Mouse (Mus musculus) MEL (cell line): ENCODE data around the gene Napa. TPM values are rescaled to one million over a fixed set of nuclear protein-coding genes. Genes with fewer than 3 reads are reported as not detected.

Experiments
- DNase-seq: peaks from one replicate; pipeline ENCODE4 v3.0.0; 2011; ENCODE audit warnings: low read depth, low spot score
- H3K27ac ChIP-seq: 2 replicates; pipeline ENCODE4 v1.5.1; 2012; ENCODE audit warnings: low read depth, mild to moderate bottlenecking, control low read depth, low read length, moderate library complexity; ENCODE audit not compliant: control insufficient read depth
- H3K27me3 ChIP-seq, 2 experiments: fragments of 150-350 bp in 1 of 2; sonication (generic) in 1 of 2; 2 replicates each; pipeline ENCODE4 v1.6.1; 2012; ENCODE audit warnings: low read length in 2 of 2, mild to moderate bottlenecking in 2 of 2, improper control_type of control experiment in 1 of 2, moderate library complexity in 1 of 2; ENCODE audit not compliant: insufficient read depth in 2 of 2, control insufficient read depth in 1 of 2
- H3K36me3 ChIP-seq, 2 experiments: 2 replicates each; pipeline ENCODE4 v1.6.1; 2012 to 2014; ENCODE audit warnings: low read length in 2 of 2, improper control_type of control experiment in 1 of 2, inconsistent platforms in 1 of 2, mild to moderate bottlenecking in 1 of 2; ENCODE audit not compliant: insufficient read depth in 2 of 2, control insufficient read depth in 1 of 2
- H3K4me1 ChIP-seq, 2 experiments: fragments of 150-350 bp in 1 of 2; sonication (generic) in 1 of 2; 2 replicates each; pipeline ENCODE4 v1.6.1; 2012; ENCODE audit warnings: low read length in 2 of 2, improper control_type of control experiment in 1 of 2, mild to moderate bottlenecking in 1 of 2; ENCODE audit not compliant: insufficient read depth in 2 of 2, control insufficient read depth in 1 of 2
- H3K4me3 ChIP-seq, 2 experiments: fragments of 150-350 bp in 1 of 2; sonication (generic) in 1 of 2; 2 replicates each; pipeline ENCODE4 v1.5.1; 2012; ENCODE audit warnings: low read depth in 2 of 2, low read length in 2 of 2, mild to moderate bottlenecking in 2 of 2, moderate library complexity in 2 of 2, control low read depth in 1 of 2, improper control_type of control experiment in 1 of 2; ENCODE audit not compliant: control insufficient read depth in 1 of 2, insufficient read depth in 1 of 2
- H3K79me2 ChIP-seq: 2 replicates; pipeline ENCODE4 v1.6.1; 2012; ENCODE audit warnings: mild to moderate bottlenecking, low read length, moderate library complexity; ENCODE audit not compliant: control insufficient read depth, poor library complexity, insufficient read depth
- H3K9ac ChIP-seq: 2 replicates; pipeline ENCODE4 v1.6.1; 2012; ENCODE audit warnings: low read depth, mild to moderate bottlenecking, control low read depth, low read length, moderate library complexity; ENCODE audit not compliant: control insufficient read depth, poor library complexity, severe bottlenecking
- H3K9me3 ChIP-seq: fragments of 150-350 bp; sonication (generic); replicated peaks from 2 replicates; pipeline ENCODE4 v1.6.1; 2012; ENCODE audit warnings: mild to moderate bottlenecking, low read length, improper control_type of control experiment, moderate library complexity; ENCODE audit not compliant: insufficient read depth
- CHD1 ChIP-seq: IDR thresholded peaks from 2 replicates; pipeline ENCODE4 v1.6.1; 2012; ENCODE audit warnings: low read depth, mild to moderate bottlenecking, inconsistent platforms, low read length, improper control_type of control experiment
- ELF1 ChIP-seq: IDR thresholded peaks from 2 replicates; pipeline ENCODE4 v1.6.1; 2014; ENCODE audit warnings: low read depth, mild to moderate bottlenecking, inconsistent platforms, low read length, improper control_type of control experiment, moderate library complexity
- EP300 ChIP-seq, 2 experiments: IDR thresholded peaks; 2 replicates each; pipeline ENCODE4 v1.6.1; 2011; ENCODE audit warnings: improper control_type of control experiment in 2 of 2, low read length in 2 of 2, low read depth in 1 of 2, mild to moderate bottlenecking in 1 of 2
- ETS1 ChIP-seq: IDR thresholded peaks from 2 replicates; pipeline ENCODE4 v1.6.1; 2012; ENCODE audit warnings: low read depth, mild to moderate bottlenecking, inconsistent platforms, low read length, improper control_type of control experiment, moderate library complexity
- KAT2A ChIP-seq: conservative IDR thresholded peaks from 2 replicates; pipeline ENCODE4 v1.6.1; 2012; ENCODE audit warnings: low read depth, low read length, improper control_type of control experiment, inconsistent platforms
- MAFK ChIP-seq: IDR thresholded peaks from 2 replicates; pipeline ENCODE4 v1.6.1; 2011; ENCODE audit warnings: low read depth, mild to moderate bottlenecking, low read length, improper control_type of control experiment, borderline replicate concordance
- MYB ChIP-seq: IDR thresholded peaks from 2 replicates; pipeline ENCODE4 v1.6.1; 2011; ENCODE audit warnings: mild to moderate bottlenecking, low read depth, low read length, improper control_type of control experiment
- MYC ChIP-seq: IDR thresholded peaks from 2 replicates; pipeline ENCODE4 v1.6.1; 2011; ENCODE audit warnings: low read depth, mild to moderate bottlenecking, low read length, improper control_type of control experiment, moderate library complexity
- POLR2A ChIP-seq, 2 experiments: IDR thresholded peaks; 2 replicates each; pipeline ENCODE4 v1.6.1; 2011 to 2012; ENCODE audit warnings: low read length in 2 of 2, mild to moderate bottlenecking in 2 of 2, control low read depth in 1 of 2, improper control_type of control experiment in 1 of 2, low read depth in 1 of 2, moderate library complexity in 1 of 2; ENCODE audit not compliant: control insufficient read depth in 1 of 2, insufficient read depth in 1 of 2, poor library complexity in 1 of 2
- RAD21 ChIP-seq: IDR thresholded peaks from 2 replicates; pipeline ENCODE4 v1.6.1; 2011; ENCODE audit warnings: mild to moderate bottlenecking, low read depth, low read length, improper control_type of control experiment
- RCOR1 ChIP-seq: IDR thresholded peaks from 2 replicates; pipeline ENCODE4 v1.6.1; 2012; ENCODE audit warnings: low read depth, mild to moderate bottlenecking, inconsistent platforms, low read length, improper control_type of control experiment
- TBP ChIP-seq: IDR thresholded peaks from 2 replicates; pipeline ENCODE4 v1.8.0; 2011; ENCODE audit warnings: low read depth, low read length, improper control_type of control experiment
- ZKSCAN1 ChIP-seq: IDR thresholded peaks from 2 replicates; pipeline ENCODE4 v1.6.1; 2012; ENCODE audit warnings: low read depth, mild to moderate bottlenecking, inconsistent platforms, low read length, improper control_type of control experiment, moderate library complexity
- ZMIZ1 ChIP-seq: IDR thresholded peaks from 2 replicates; pipeline ENCODE4 v1.6.1; 2012; ENCODE audit warnings: low read depth, mild to moderate bottlenecking, inconsistent platforms, low read length, improper control_type of control experiment, moderate library complexity
- polyA plus RNA-seq, 2 experiments: library from polyadenylated mRNA; stranded (reverse) in 1 of 2; unstranded in 1 of 2; fragments of >175 nt in 1 of 2; fragments of >200 nt in 1 of 2; gene quantifications; 2 replicates each; pipeline versions ENCODE4 v1.2.1 to v1.2.4; 2012; ENCODE audit warnings: low replicate concordance in 2 of 2, low read depth in 1 of 2; ENCODE audit not compliant: insufficient read length in 2 of 2, insufficient read depth in 1 of 2, missing spikeins in 1 of 2
- total RNA-seq: library from RNA; depleted of rRNA; stranded (reverse); fragments of 300-350 nt; gene quantifications from 2 replicates; pipeline ENCODE4 v1.2.3, GENCODE M21; 2012

The Napa gene
- total and polyA plus RNA-seq, 3 experiments, result 56.1 to 132 TPM; not detected in 1

DNA sequence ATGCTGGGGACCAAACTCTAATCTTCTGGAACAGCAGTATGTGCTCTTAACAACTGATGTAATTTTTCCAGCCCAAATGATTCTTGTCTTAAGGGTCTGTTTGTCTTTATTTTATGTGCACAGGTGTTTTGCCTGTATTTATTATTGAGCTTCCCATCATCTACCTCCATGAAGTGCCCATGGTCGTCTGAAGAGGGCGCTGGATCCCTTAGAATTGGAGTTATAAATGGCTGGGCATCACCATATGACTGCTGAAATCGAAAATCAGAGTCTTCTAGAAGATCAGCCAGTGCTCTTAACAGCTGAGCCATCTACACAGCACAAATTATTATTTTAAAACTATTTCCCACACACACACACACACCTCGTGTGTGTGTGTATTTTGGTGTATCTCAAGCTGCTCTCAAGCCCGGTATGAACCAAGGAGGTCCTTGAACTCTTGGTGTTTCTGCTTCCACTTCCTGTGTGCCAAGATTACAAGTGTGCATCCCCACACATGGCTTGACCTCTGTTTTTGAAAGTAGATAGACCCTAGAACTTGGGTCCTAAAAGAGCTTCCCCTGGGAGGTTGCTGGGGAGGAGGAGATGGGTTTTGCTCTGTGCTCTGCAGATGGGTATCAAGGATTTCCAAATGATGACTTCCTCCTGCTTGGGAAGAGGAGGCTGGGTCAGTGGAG lies 41.7 kb upstream of the Napa start (continued):
- no peak for TF ChIP-seq ZMIZ1

DNA sequence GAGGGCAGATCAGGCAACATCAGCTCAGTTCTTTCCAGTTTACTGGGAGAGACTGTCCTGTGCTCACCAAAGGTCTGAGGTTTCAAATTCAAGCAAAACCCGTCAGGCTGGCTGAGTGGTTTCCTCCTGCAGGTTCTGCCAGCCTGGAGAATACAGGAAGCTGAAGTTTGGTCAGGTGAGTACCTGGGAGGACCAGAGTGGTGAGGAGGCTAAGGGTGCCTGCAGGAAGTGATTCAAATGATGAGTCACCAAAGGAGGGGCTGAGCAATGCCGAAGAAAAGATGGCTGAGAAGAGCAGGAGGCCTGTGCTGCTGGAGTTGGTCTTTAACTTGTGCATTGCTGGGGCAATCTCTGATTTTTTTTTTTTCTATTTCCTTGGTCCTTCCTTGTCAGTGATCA lies 41.1 kb upstream of the Napa start:
- Histone ChIP-seq H3K9ac (no peak overlapping the region), H3K9me3 (no peaks in the 10 kb centered on the region), H3K36me3 (peaks cover 0 to 3% of the 10 kb centered on the region in 2 experiments; a peak in 2 of 4 replicates), H3K27me3 (0 out of 4 replicates have a peak, but pooled peaks cover 0 to 2% of the 10 kb centered on the region in 2 experiments), H3K79me2 (no peaks in the 10 kb centered on the region; the same call in 1 of the 2 replicates), H3K4me3 (0 out of 4 replicates have a peak overlapping the region, but pooled peaks of 1 of the 2 experiments have one; percentile 3), H3K27ac (no peak overlapping the region), H3K4me1 (peaks cover 0 to 6% of the 10 kb centered on the region in 2 experiments; a peak in 2 of 4 replicates)
- TF ChIP-seq KAT2A, result no peak
- TF ChIP-seq POLR2A (IDR thresholded peaks at IDR 0.05; ENCODE audit: control insufficient read depth in 1 of 2, insufficient read depth in 1 of 2, low read depth in 1 of 2, low read length in 2 of 2, poor library complexity in 1 of 2), result 0 out of 4 replicates have a peak, but pooled peaks of 1 of the 2 experiments have one; percentile 26
- no peak for TF ChIP-seq ZMIZ1
- DNase-seq, result peak; percentile 47

DNA sequence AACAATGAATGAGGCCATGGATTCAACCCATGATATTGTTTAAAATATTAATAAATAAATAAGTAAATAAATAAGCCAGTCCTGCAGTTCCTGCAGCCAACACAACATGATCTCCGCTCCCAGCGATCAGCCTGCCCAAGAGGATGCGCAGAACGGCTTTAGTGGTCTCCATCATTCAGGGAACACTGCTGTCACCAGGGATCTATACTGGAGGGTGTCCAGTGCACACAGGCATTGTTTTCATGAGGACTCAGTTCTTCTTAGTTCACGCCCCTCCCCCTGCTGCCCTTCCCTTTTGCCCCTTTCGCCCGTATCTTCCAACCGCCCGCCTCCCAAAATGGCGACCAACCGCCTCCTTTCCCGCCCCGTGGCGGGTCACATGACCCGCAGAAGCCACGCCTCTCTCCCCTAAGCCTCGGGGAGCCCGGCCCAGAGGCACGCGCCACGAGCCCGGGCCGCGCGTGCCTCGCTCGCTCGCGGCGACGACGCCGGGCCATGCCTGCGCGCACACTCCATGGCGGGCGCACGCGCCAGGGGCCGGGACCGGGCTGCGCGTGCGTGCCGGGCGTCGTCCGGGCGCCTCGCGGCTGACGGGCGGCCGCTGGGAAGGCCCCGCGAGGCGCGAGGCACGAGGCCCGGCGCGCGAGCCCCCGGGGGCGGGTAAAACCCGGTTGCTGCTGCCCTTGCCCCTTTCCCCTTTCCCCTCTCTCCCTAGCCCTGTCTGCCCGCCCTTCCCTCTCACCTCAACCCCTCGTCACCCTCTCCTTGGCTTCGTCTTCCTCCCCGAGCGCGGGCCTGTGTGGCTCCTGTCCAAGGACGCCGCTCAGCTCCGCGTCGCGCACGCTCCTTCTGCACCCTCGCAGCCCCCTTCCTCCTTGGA lies 36.8 kb upstream of the Napa start, which contains the start of gene Zfp541:
Gene Zfp541 (plus strand): TSS at position 596 of the 880 bp plus-strand sequence.
- Histone ChIP-seq H3K27me3 (peaks cover 0 to 5% of the 10 kb centered on the region in 2 experiments; a peak in 2 of 4 replicates), H3K4me1 (peaks cover 0 to 6% of the 10 kb centered on the region in 2 experiments; a peak in 2 of 4 replicates), H3K36me3 (no peaks in the 10 kb centered on the region; a peak in 1 of 4 replicates), H3K4me3 (no peak within 1 kb of the TSS), H3K9ac (no peak within 1 kb of the TSS), H3K27ac (no peak within 1 kb of the TSS), H3K9me3 (no peaks in the 10 kb centered on the region), H3K79me2 (no peaks in the 10 kb centered on the region)
- TF ChIP-seq ZMIZ1, result no peak
- TF ChIP-seq ETS1, result no peak
- TF ChIP-seq EP300 (IDR thresholded peaks at IDR 0.05; ENCODE audit: low read depth in 1 of 2, low read length in 2 of 2), result no peak
- no peak for TF ChIP-seq ELF1
- TF ChIP-seq TBP, result no peak
- TF ChIP-seq MYB, result no peak
- TF ChIP-seq ZKSCAN1, result no peak
- no peak for TF ChIP-seq RCOR1
- no peak for TF ChIP-seq CHD1
- no peak for TF ChIP-seq RAD21
- no peak for TF ChIP-seq MAFK
- TF ChIP-seq MYC, result no peak
- TF ChIP-seq KAT2A, result no peak
- no peak for DNase-seq
